Mouse (Mus musculus): ENCODE results near the gene Aaas.

The Aaas gene

GRCm38 (mm10) chr15:102308717-102309116 lies 41.9 kb downstream of the Aaas start:
- DNase-seq (ENCODE audit: low spot score in 2 of 2), result no peak

- no peak for DNase-seq (ENCODE audit: low spot score in 2 of 2)
Measured at GRCm38 (mm10) chr15:102302542-102302941, 48.0 kb downstream of the Aaas start.

DNA sequence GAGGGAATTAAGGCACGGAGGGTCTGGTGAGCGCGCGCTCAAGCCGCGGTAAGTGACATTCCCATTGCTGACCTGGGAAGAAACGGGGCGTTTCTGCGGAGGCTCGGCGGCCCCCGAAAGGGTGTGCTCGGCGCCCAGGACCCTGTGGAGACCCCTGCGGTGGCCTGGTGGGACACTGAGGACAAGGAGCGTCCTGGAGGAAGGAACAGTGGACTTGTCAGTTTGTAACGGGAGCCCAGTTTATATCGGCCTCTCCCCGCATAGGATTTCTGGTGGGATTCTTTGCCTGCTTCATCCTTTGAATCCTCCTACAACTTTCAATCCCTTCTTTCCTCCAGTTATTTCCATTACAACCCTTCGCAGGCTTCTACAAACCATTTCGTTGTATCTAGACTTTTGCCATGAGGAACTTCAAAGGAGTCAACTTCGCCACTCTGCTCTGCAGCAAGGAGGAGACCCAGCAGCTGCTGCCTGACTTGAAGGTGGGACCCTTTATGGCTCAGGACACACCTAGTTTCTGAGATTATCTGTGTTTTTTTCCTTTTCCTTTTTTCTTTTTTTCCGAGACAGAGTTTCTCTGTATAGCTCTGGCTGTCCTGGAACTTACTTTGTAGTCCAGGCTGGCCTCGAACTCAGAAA lies 54.1 kb downstream of the Aaas start:
- no peak for DNase-seq (ENCODE audit: low spot score in 2 of 2)

DNA sequence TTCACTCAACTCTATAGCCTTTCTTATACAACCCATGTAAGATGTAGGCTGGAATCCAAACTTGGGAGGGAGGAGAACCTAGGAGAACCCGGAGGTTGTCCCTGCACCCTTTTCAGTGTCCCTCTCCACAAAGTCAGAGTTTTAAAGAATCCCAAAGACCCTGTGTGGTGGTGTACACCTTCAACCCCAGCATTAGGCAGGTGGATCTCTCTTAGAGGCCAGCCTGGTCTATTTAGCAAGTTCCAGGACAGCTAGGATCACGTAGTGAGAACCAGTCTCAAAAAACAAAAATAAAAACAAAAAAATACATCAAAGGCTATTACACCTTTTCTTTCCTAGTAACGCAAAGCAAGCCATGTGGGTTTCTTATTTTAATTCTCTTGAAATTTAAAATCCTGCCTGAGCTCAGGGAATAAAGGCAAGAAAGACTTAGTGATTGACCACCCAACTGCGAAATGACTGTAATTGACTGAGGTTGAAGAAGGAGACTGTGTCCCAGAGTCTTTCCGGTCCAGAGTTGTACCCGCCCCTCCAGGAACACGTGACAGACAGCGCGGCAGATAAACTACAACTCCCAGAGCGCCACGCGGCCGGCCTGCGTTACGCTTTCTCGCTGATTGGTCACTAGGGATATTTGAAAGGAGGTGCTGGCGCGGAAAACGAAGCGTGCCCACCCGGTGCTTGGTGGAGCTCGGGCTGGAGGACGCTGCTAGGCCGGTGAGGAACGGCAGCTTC lies 54.8 kb downstream of the Aaas start, which contains the start of gene Espl1:
Gene Espl1, plus strand, starts transcription at position 634 of the 735 bp plus-strand sequence.
- peak; percentile 95 to 97 for DNase-seq (ENCODE audit: low spot score in 2 of 2)

Measured in right cerebral cortex, adult 2 months (tissue).